27 mouse cellular contexts compared by ENCODE assay signal in the genomic region with DNA sequence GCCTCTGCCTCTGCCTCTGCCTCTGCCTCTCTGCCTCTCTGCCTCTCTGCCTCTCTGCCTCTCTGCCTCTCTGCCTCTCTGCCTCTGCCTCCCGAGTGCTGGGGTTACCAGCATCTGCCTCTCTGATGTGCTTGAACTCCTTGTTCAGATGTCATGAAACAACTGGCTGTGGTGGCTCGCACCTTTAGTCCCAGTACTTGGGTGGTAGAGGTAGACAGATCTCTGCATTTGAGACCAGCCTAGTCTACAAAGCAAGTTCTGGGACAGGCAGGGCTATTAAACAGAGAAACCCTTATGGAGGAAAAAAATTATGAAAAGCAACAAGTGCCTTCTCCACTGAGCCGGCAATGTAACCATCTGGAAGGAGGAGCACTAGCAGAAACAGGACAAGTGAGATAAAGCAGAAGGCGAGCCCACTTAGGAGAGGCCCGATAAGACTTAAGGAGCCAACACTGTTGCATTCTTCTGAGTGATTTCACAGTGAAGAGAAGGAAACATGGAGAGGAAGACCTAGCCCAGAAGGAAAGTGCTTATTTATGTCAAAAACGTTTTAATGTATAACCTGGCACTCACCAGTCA. TPM values are rescaled to one million over a fixed set of nuclear protein-coding genes. Genes with fewer than 3 reads are reported as not detected.
DNase-seq lines count a peak whose midpoint lies in the region; ATAC-seq and TF ChIP-seq lines count a peak whose summit lies in the region.
"Had no signal": no experiment of that assay in that cellular context is flagged by ENCODE, and none has a peak within 500 bp of the region (broad histone marks: within the 10 kb centered on the region; RNA-seq: fewer than 3 reads in every experiment).

No protein-coding gene starts in this region.

- peak overlapping the region; percentile 73 for H3K9ac ChIP-seq in liver, embryonic 13.5 days
- H3K9ac ChIP-seq in midbrain, postnatal 0 days (replicated peaks; ENCODE audit: low read length, poor library complexity, severe bottlenecking): no peak overlapping the region
- H3K9ac ChIP-seq: neural tube, embryonic 13.5 days; stomach, embryonic 15.5 days had no signal

- H3K27ac ChIP-seq in liver, embryonic 13.5 days: peak overlapping the region; percentile 99
- H3K27ac ChIP-seq in midbrain, postnatal 0 days (ENCODE audit: low read depth, low read length): no peak overlapping the region
- H3K27ac ChIP-seq: hindbrain, postnatal 0 days; neural tube, embryonic 13.5 days; stomach, embryonic 15.5 days had no signal

- H3K4me1 ChIP-seq in liver, embryonic 13.5 days (replicated peaks): peaks cover 41% of the 10 kb centered on the region
- peaks cover 2% of the 10 kb centered on the region; the same call in 1 of the 2 replicates for H3K4me1 ChIP-seq in midbrain, postnatal 0 days (ENCODE audit: insufficient read depth, low read length)
- H3K4me1 ChIP-seq: stomach, embryonic 15.5 days had no signal

- H3K36me3 ChIP-seq in liver, embryonic 13.5 days: peaks cover 50% of the 10 kb centered on the region
- peaks cover 13% of the 10 kb centered on the region; the same call in 1 of the 2 replicates for H3K36me3 ChIP-seq in midbrain, postnatal 0 days (ENCODE audit: insufficient read depth, low read length)

- peak; percentile 75 for ATAC-seq in erythroblast, adult 5-6 weeks (replicated peaks; ENCODE audit: low FRiP score, poor library complexity, severe bottlenecking)
- peak; percentile 62 for ATAC-seq in liver, embryonic 13.5 days (ENCODE audit: low read depth)
- no peak for ATAC-seq in midbrain, postnatal 0 days (ENCODE audit: low FRiP score)
- ATAC-seq: hindbrain, postnatal 0 days had no signal

- no peaks in the 10 kb centered on the region for H3K9me3 ChIP-seq in liver, embryonic 13.5 days (replicated peaks)
- H3K9me3 ChIP-seq in midbrain, postnatal 0 days (ENCODE audit: low read length): no peaks in the 10 kb centered on the region
- H3K9me3 ChIP-seq: G1E; neural tube, embryonic 13.5 days; stomach, embryonic 15.5 days had no signal

- 19% methylated on average over 6 of the region's 6 CpGs for WGBS in liver, embryonic 13.5 days (ENCODE audit: insufficient replicate concordance)
- WGBS in midbrain, postnatal 0 days: 89% methylated on average over 6 of the region's 6 CpGs

- H3K4me2 ChIP-seq in liver, embryonic 13.5 days: peak overlapping the region; percentile 69
- no peak overlapping the region for H3K4me2 ChIP-seq in midbrain, postnatal 0 days (ENCODE audit: low read depth, low read length, poor library complexity, severe bottlenecking)
- H3K4me2 ChIP-seq: neural tube, embryonic 13.5 days; stomach, embryonic 15.5 days had no signal

- peak overlapping the region; percentile 45 for H3K4me3 ChIP-seq in liver, embryonic 13.5 days (replicated peaks)
- no peak overlapping the region for H3K4me3 ChIP-seq in midbrain, postnatal 0 days (ENCODE audit: low read depth, low read length)
- H3K4me3 ChIP-seq: neural tube, embryonic 13.5 days; stomach, embryonic 15.5 days had no signal

- TF ChIP-seq CTCF in midbrain, postnatal 0 days (IDR thresholded peaks at IDR 0.05): no peak

- H3K27me3 ChIP-seq in liver, embryonic 13.5 days: no peaks in the 10 kb centered on the region
- H3K27me3 ChIP-seq in midbrain, postnatal 0 days (ENCODE audit: insufficient read depth, low read length): no peaks in the 10 kb centered on the region
- H3K27me3 ChIP-seq: neural tube, embryonic 13.5 days; stomach, embryonic 15.5 days had no signal

- peak; percentile 37 for DNase-seq in spleen, adult 12 weeks (ENCODE audit: low spot score)
- DNase-seq in spleen, adult 18-20 months: no peak
- peak; percentile 68 for DNase-seq in liver, embryonic 13.5 days
- peak; percentile 36 to 60 for DNase-seq in spleen, postnatal 36 days (ENCODE audit: low spot score in 2 of 2)
- no peak for DNase-seq in midbrain, postnatal 0 days (ENCODE audit: low spot score)
- no peak for DNase-seq in urinary bladder, postnatal 36 days (ENCODE audit: low spot score in 2 of 2)
- DNase-seq in left cerebral cortex, postnatal 14 days (ENCODE audit: low spot score in 2 of 2): no peak
- DNase-seq: cerebellum, adult 18-20 months; cerebellum, postnatal 36 days; gastrocnemius, postnatal 10 days; kidney, adult 9 months; lung, postnatal 14 days; right cerebral cortex, postnatal 25 days; thymus, postnatal 36 days had no signal

- intact Hi-C loops in left cerebral cortex, postnatal 14 days (cut with DNase I): no loop called here

RNA-seq across cellular contexts. Expression of a gene that starts 3.8 kb away (rescaled TPM):
- total RNA-seq in erythroblast, adult 5-6 weeks (2015; ENCODE audit: low replicate concordance): 17.8 and 29.0 TPM in 2 replicates
- total RNA-seq in erythroblast, adult 5-6 weeks (2017; ENCODE audit: low replicate concordance): 18.9 and 19.5 TPM in 2 replicates
- 77.9 and 83.4 TPM in 2 replicates for polyA plus RNA-seq in liver, embryonic 13.5 days (2015; fragmentation: Nextera tagmentation; extraction: Ambion mirVana)
- total RNA-seq in midbrain, postnatal 0 days (2014; rRNA removed): 149 and 154 TPM in 2 replicates
- 303 and 328 TPM in 2 replicates for polyA plus RNA-seq in midbrain, postnatal 0 days (2015; fragmentation: Nextera tagmentation; extraction: Ambion mirVana)
- total RNA-seq in left cerebral cortex, postnatal 14 days (2021): 100 to 1,000 TPM; 209 to 211 TPM

RNA-seq across cellular contexts. Expression of a gene that starts 4.5 kb away (rescaled TPM):
- total RNA-seq in erythroblast, adult 5-6 weeks (2015; ENCODE audit: low replicate concordance): 14.0 and 24.7 TPM in 2 replicates
- total RNA-seq in erythroblast, adult 5-6 weeks (2017; ENCODE audit: low replicate concordance): 12.0 and 18.8 TPM in 2 replicates
- polyA plus RNA-seq in liver, embryonic 13.5 days (2015; fragmentation: Nextera tagmentation; extraction: Ambion mirVana): 22.8 and 26.2 TPM in 2 replicates
- total RNA-seq in midbrain, postnatal 0 days (2014; rRNA removed): 43.0 and 45.3 TPM in 2 replicates
- 47.4 and 49.5 TPM in 2 replicates for polyA plus RNA-seq in midbrain, postnatal 0 days (2015; fragmentation: Nextera tagmentation; extraction: Ambion mirVana)
- 10 to 100 TPM; 30.3 to 32.3 TPM for total RNA-seq in left cerebral cortex, postnatal 14 days (2021)

RNA-seq across cellular contexts. Expression of a gene that starts 4.9 kb away (rescaled TPM):
- not detected in 2 replicates for total RNA-seq in erythroblast, adult 5-6 weeks (2015; ENCODE audit: low replicate concordance)
- 1.8 TPM in 1 of 2 replicates, not detected in the other for total RNA-seq in erythroblast, adult 5-6 weeks (2017; ENCODE audit: low replicate concordance)
- polyA plus RNA-seq in liver, embryonic 13.5 days (2015; fragmentation: Nextera tagmentation; extraction: Ambion mirVana): not detected in 2 replicates
- total RNA-seq in midbrain, postnatal 0 days (2014; rRNA removed): not detected in 2 replicates
- not detected in 2 replicates for polyA plus RNA-seq in midbrain, postnatal 0 days (2015; fragmentation: Nextera tagmentation; extraction: Ambion mirVana)
- 1 to 10 TPM; 1.8 to 3.5 TPM for total RNA-seq in left cerebral cortex, postnatal 14 days (2021)
- total RNA-seq: adrenal gland, adult 18-20 months; G1E; gastrocnemius, postnatal 10 days; hematopoietic stem cell, adult 5-6 weeks; hindbrain, postnatal 0 days; liver, adult 2 months; monocyte, adult 5-6 weeks had no signal
- polyA plus RNA-seq: G1E; heart, embryonic 14.5 days; hindbrain, postnatal 0 days; large intestine, adult 2 months; liver, adult 2 months; neural tube, embryonic 13.5 days; stomach, embryonic 15.5 days had no signal

RNA-seq across cellular contexts. Expression of a gene that starts 12.1 kb away (rescaled TPM):
- 42.3 and 58.3 TPM in 2 replicates for total RNA-seq in erythroblast, adult 5-6 weeks (2015; ENCODE audit: low replicate concordance)
- 23.3 and 23.4 TPM in 2 replicates for total RNA-seq in erythroblast, adult 5-6 weeks (2017; ENCODE audit: low replicate concordance)
- 143 and 145 TPM in 2 replicates for polyA plus RNA-seq in liver, embryonic 13.5 days (2015; fragmentation: Nextera tagmentation; extraction: Ambion mirVana)
- total RNA-seq in midbrain, postnatal 0 days (2014; rRNA removed): 180 and 269 TPM in 2 replicates
- polyA plus RNA-seq in midbrain, postnatal 0 days (2015; fragmentation: Nextera tagmentation; extraction: Ambion mirVana): 210 and 211 TPM in 2 replicates
- 10 to 100 TPM; 47.2 to 54.1 TPM for total RNA-seq in left cerebral cortex, postnatal 14 days (2021)

RNA-seq across cellular contexts. Expression of a gene that starts 23.8 kb away (rescaled TPM):
- not detected in 2 replicates for total RNA-seq in erythroblast, adult 5-6 weeks (2015; ENCODE audit: low replicate concordance)
- total RNA-seq in erythroblast, adult 5-6 weeks (2017; ENCODE audit: low replicate concordance): not detected in 2 replicates
- 0.03 and 0.06 TPM in 2 replicates for polyA plus RNA-seq in liver, embryonic 13.5 days (2015; fragmentation: Nextera tagmentation; extraction: Ambion mirVana)
- total RNA-seq in midbrain, postnatal 0 days (2014; rRNA removed): not detected in 2 replicates
- polyA plus RNA-seq in midbrain, postnatal 0 days (2015; fragmentation: Nextera tagmentation; extraction: Ambion mirVana): 0.27 and 0.35 TPM in 2 replicates
- not detected for total RNA-seq in left cerebral cortex, postnatal 14 days (2021)
- total RNA-seq: hematopoietic stem cell, adult 5-6 weeks; hindbrain, postnatal 0 days; layer of hippocampus, postnatal 25 days; left cerebral cortex, postnatal 36 days; liver, adult 2 months; monocyte, adult 5-6 weeks had no signal
- polyA plus RNA-seq: G1E; large intestine, adult 2 months; liver, adult 2 months had no signal

Comparison
In these comparisons a context has a peak if more than half of its experiments do, and no peak if none do; other contexts are left out.
1. DNase-seq: peak in spleen, adult 12 weeks (single experiment), liver, embryonic 13.5 days (single experiment) and spleen, postnatal 36 days (2 of 2); none in spleen, adult 18-20 months (0 of 2), midbrain, postnatal 0 days (single experiment), urinary bladder, postnatal 36 days (0 of 2) and left cerebral cortex, postnatal 14 days (0 of 2).